Mouse (Mus musculus) macrophage (primary cell): ENCODE measurements around the gene Wdr70. TPM values are rescaled to one million over a fixed set of nuclear protein-coding genes. Genes with fewer than 3 reads are reported as not detected.

Experiments used
- H3K27ac ChIP-seq: fragments of 350-480 bp; formaldehyde crosslinking; 2 replicates; pipeline ENCODE4 v1.9.0; 2021
- H3K36me3 ChIP-seq: fragments of 350-480 bp; formaldehyde crosslinking; 2 replicates; pipeline ENCODE4 v1.9.0; 2021; ENCODE audit errors: inconsistent target
- H3K4me3 ChIP-seq: fragments of 350-480 bp; formaldehyde crosslinking; 2 replicates; pipeline ENCODE4 v1.9.0; 2021; ENCODE audit errors: inconsistent target
- H3K79me2 ChIP-seq: fragments of 350-480 bp; formaldehyde crosslinking; 2 replicates; pipeline ENCODE4 v1.9.0; 2021; ENCODE audit errors: inconsistent target
- WGBS: methylation state at CpG from one replicate; pipeline ENCODE4 v1.1.7; 2026; ENCODE audit warnings: inconsistent platforms; ENCODE audit not compliant: missing documents; 5-methylcytosine and 5-hydroxymethylcytosine counted together
- polyA plus RNA-seq: library from polyadenylated mRNA; stranded (reverse); fragments of 250-400 nt; gene quantifications from 3 replicates; pipeline ENCODE4 v1.2.4, GENCODE M21; 2018; ENCODE audit warnings: inconsistent platforms

Gene Wdr70
- polyA plus RNA-seq, 1 experiment from 2014 or later = 35.5 TPM

- Histone ChIP-seq H3K4me3 (no peak overlapping the region), H3K27ac (no peak overlapping the region), H3K79me2 (no peaks in the 10 kb centered on the region), H3K36me3 (no peaks in the 10 kb centered on the region)
- WGBS = 22% methylated on average over 2 of the region's 2 CpGs
Observed at GRCm38 (mm10) chr15:7998095-7998494, 100.9 kb downstream of the Wdr70 start.

- Histone ChIP-seq H3K79me2 (no peaks in the 10 kb centered on the region), H3K36me3 (no peaks in the 10 kb centered on the region), H3K4me3 (no peak overlapping the region), H3K27ac (no peak overlapping the region)
- 96% methylated on average over 6 of the region's 6 CpGs for WGBS
Observed at GRCm38 (mm10) chr15:7993721-7994120, 105.3 kb downstream of the Wdr70 start.

GRCm38 (mm10) chr15:7990101-7990500 lies 108.9 kb downstream of the Wdr70 start:
- Histone ChIP-seq H3K79me2 (no peaks in the 10 kb centered on the region), H3K4me3 (no peak overlapping the region), H3K36me3 (no peaks in the 10 kb centered on the region), H3K27ac (no peak overlapping the region)

GRCm38 (mm10) chr15:7987374-7987773 lies 111.6 kb downstream of the Wdr70 start:
- Histone ChIP-seq H3K36me3 (no peaks in the 10 kb centered on the region), H3K79me2 (no peaks in the 10 kb centered on the region), H3K4me3 (no peak overlapping the region), H3K27ac (no peak overlapping the region)
- 93% methylated on average over 8 of the region's 8 CpGs for WGBS

GRCm38 (mm10) chr15:7986274-7986673 lies 112.7 kb downstream of the Wdr70 start:
- 97% methylated on average over 6 of the region's 6 CpGs for WGBS
- no peak overlapping the region for H3K4me3 ChIP-seq
- H3K36me3 ChIP-seq = no peaks in the 10 kb centered on the region
- H3K27ac ChIP-seq = no peak overlapping the region
- no peaks in the 10 kb centered on the region for H3K79me2 ChIP-seq

- 70% methylated on average over 1 of the region's 1 CpGs for WGBS
- H3K36me3 ChIP-seq = no peaks in the 10 kb centered on the region
- H3K27ac ChIP-seq = no peak overlapping the region
- no peak overlapping the region for H3K4me3 ChIP-seq
- H3K79me2 ChIP-seq = no peaks in the 10 kb centered on the region
Observed at GRCm38 (mm10) chr15:7978640-7979039, 120.4 kb downstream of the Wdr70 start.

GRCm38 (mm10) chr15:7976775-7977174 lies 122.2 kb downstream of the Wdr70 start:
- Histone ChIP-seq H3K27ac (no peak overlapping the region), H3K79me2 (no peaks in the 10 kb centered on the region), H3K4me3 (no peak overlapping the region), H3K36me3 (no peaks in the 10 kb centered on the region)
- 81% methylated on average over 9 of the region's 9 CpGs for WGBS

GRCm38 (mm10) chr15:7974368-7974767 lies 124.6 kb downstream of the Wdr70 start:
- H3K36me3 ChIP-seq = no peaks in the 10 kb centered on the region
- no peaks in the 10 kb centered on the region for H3K79me2 ChIP-seq
- no peak overlapping the region for H3K4me3 ChIP-seq
- WGBS = 86% methylated on average over 8 of the region's 8 CpGs
- H3K27ac ChIP-seq = no peak overlapping the region

GRCm38 (mm10) chr15:7972528-7972927 lies 126.5 kb downstream of the Wdr70 start:
- Histone ChIP-seq H3K4me3 (no peak overlapping the region), H3K79me2 (no peaks in the 10 kb centered on the region), H3K36me3 (no peaks in the 10 kb centered on the region), H3K27ac (no peak overlapping the region)
- 99% methylated on average over 5 of the region's 5 CpGs for WGBS

- Histone ChIP-seq H3K4me3 (no peak overlapping the region), H3K36me3 (no peaks in the 10 kb centered on the region), H3K79me2 (no peaks in the 10 kb centered on the region), H3K27ac (no peak overlapping the region)
- WGBS = 98% methylated on average over 6 of the region's 6 CpGs
Observed at GRCm38 (mm10) chr15:7962786-7963185, 136.2 kb downstream of the Wdr70 start.

- H3K36me3 ChIP-seq = no peaks in the 10 kb centered on the region
Observed at GRCm38 (mm10) chr15:7961489-7961888, 137.5 kb downstream of the Wdr70 start.

GRCm38 (mm10) chr15:7956899-7957298 lies 142.1 kb downstream of the Wdr70 start:
- 92% methylated on average over 1 of the region's 1 CpGs for WGBS
- H3K36me3 ChIP-seq = no peaks in the 10 kb centered on the region
- H3K27ac ChIP-seq = no peak overlapping the region
- H3K4me3 ChIP-seq = no peak overlapping the region
- H3K79me2 ChIP-seq = no peaks in the 10 kb centered on the region

More at GRCm38 (mm10) chr15:7961489-7961888, 137.5 kb downstream of the Wdr70 start:
- H3K27ac ChIP-seq = no peak overlapping the region
- H3K79me2 ChIP-seq = no peaks in the 10 kb centered on the region
- 87% methylated on average over 2 of the region's 2 CpGs for WGBS
- H3K4me3 ChIP-seq = no peak overlapping the region

GRCm38 (mm10) chr15:7950561-7950960 lies 148.4 kb downstream of the Wdr70 start:
- Histone ChIP-seq H3K36me3 (no peaks in the 10 kb centered on the region), H3K27ac (no peak overlapping the region), H3K79me2 (no peaks in the 10 kb centered on the region), H3K4me3 (no peak overlapping the region)
- 96% methylated on average over 7 of the region's 7 CpGs for WGBS

GRCm38 (mm10) chr15:7941690-7942089 lies 157.3 kb downstream of the Wdr70 start:
- Histone ChIP-seq H3K27ac (no peak overlapping the region), H3K79me2 (no peaks in the 10 kb centered on the region), H3K4me3 (no peak overlapping the region), H3K36me3 (no peaks in the 10 kb centered on the region)
- 62% methylated on average over 3 of the region's 3 CpGs for WGBS

GRCm38 (mm10) chr15:7935571-7936165 lies 163.3 kb downstream of the Wdr70 start:
- H3K27ac ChIP-seq = no peak overlapping the region
- H3K4me3 ChIP-seq = no peak overlapping the region
- no peaks in the 10 kb centered on the region for H3K79me2 ChIP-seq
- H3K36me3 ChIP-seq = no peaks in the 10 kb centered on the region
- WGBS = 79% methylated on average over 7 of the region's 7 CpGs

- Histone ChIP-seq H3K4me3 (no peak overlapping the region), H3K79me2 (no peaks in the 10 kb centered on the region), H3K27ac (no peak overlapping the region), H3K36me3 (no peaks in the 10 kb centered on the region)
- 89% methylated on average over 4 of the region's 4 CpGs for WGBS
Observed at GRCm38 (mm10) chr15:7934580-7934979, 164.4 kb downstream of the Wdr70 start.
